Mouse (Mus musculus) hindbrain, embryonic 16.5 days (tissue): ENCODE measurements at regions not wholly inside any gene's neighbourhood (a gene's known extent, or its start where the extent isn't known, plus 50 kb on each side); places are given as distances from the start of the nearest gene placed in this dataset.

Source experiments
- ATAC-seq: fragments of 200-750 bp; cut with Nextera tagmentation; 2 replicates; pipeline ENCODE4 v1.8.0; 2017; ENCODE audit warnings: moderate TSS enrichment, moderate library complexity
- H3K27ac ChIP-seq: fragments of 300-500 bp; sonication (generic); 2 replicates; pipeline ENCODE4 v1.5.1; 2014; ENCODE audit warnings: low read depth, mild to moderate bottlenecking, control low read depth, low read length, moderate library complexity
- H3K27me3 ChIP-seq: fragments of 300-500 bp; sonication (generic); replicated peaks from 2 replicates; pipeline ENCODE4 v1.6.1; 2014; ENCODE audit warnings: low read length; ENCODE audit not compliant: control insufficient read depth, insufficient read depth
- H3K36me3 ChIP-seq: fragments of 300-500 bp; sonication (generic); 2 replicates; pipeline ENCODE4 v1.6.1; 2014; ENCODE audit warnings: mild to moderate bottlenecking, low read length, moderate library complexity, mixed read lengths; ENCODE audit not compliant: control insufficient read depth, insufficient read depth
- H3K4me1 ChIP-seq: fragments of 300-500 bp; sonication (generic); 2 replicates; pipeline ENCODE4 v1.6.1; 2014; ENCODE audit warnings: low read depth, low read length; ENCODE audit not compliant: control insufficient read depth, insufficient read depth
- H3K4me2 ChIP-seq: fragments of 300-500 bp; sonication (generic); 2 replicates; pipeline ENCODE4 v1.6.1; 2014; ENCODE audit warnings: mild to moderate bottlenecking, low read length, control low read depth, moderate library complexity
- H3K4me3 ChIP-seq: fragments of 300-500 bp; sonication (generic); 2 replicates; pipeline ENCODE4 v1.5.1; 2014; ENCODE audit warnings: mild to moderate bottlenecking, low read length, control low read depth, moderate library complexity
- H3K9ac ChIP-seq: fragments of 300-500 bp; sonication (generic); 2 replicates; pipeline ENCODE4 v1.6.1; 2014; ENCODE audit warnings: low read depth, mild to moderate bottlenecking, control low read depth, low read length, moderate library complexity
- H3K9me3 ChIP-seq: fragments of 300-500 bp; sonication (generic); 2 replicates; pipeline ENCODE4 v1.6.1; 2014; ENCODE audit warnings: mild to moderate bottlenecking, low read length, moderate library complexity; ENCODE audit not compliant: control insufficient read depth
- WGBS: fragments of 180-500 bp; shearing (Covaris S2); extraction: QIAGEN DNeasy Blood & Tissue Kit; methylation state at CpG from one replicate; pipeline ENCODE4 v1.1.7; 2014; 5-methylcytosine and 5-hydroxymethylcytosine counted together

- WGBS, result 95% methylated on average over 3 of the region's 3 CpGs
- ATAC-seq, result no peak
- H3K4me2 ChIP-seq, result no peak overlapping the region
- no peak overlapping the region for H3K4me3 ChIP-seq
- H3K36me3 ChIP-seq, result no peaks in the 10 kb centered on the region
- no peaks in the 10 kb centered on the region for H3K4me1 ChIP-seq
- no peaks in the 10 kb centered on the region for H3K27me3 ChIP-seq
- H3K27ac ChIP-seq, result no peak overlapping the region
- no peaks in the 10 kb centered on the region for H3K9me3 ChIP-seq
- no peak overlapping the region for H3K9ac ChIP-seq
These were observed 119.8 kb downstream of the H2al2a start for GRCm38 (mm10) chr2:17876942-17877341.

DNA sequence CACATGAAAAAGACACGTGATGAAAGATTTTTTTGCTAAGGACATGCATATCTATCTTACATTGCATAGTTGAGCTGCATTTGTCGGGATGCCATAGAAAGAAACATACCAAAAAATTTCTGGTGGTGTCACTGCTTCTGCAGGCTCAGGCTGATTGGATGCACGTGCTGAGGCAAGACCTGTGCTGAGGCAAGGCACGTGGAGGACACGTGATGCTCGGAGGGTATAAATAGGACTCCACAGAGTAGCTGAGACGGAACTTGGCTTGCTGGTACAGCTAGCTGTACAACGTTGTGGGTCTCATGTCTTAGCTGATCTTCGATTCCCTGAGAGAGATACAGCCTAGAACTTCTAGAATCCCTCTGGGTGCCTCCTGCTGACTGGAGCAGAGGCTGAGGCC, 120.6 kb downstream of the H2al2a start:
- Histone ChIP-seq H3K9me3 (no peaks in the 10 kb centered on the region), H3K4me3 (no peak overlapping the region), H3K4me2 (no peak overlapping the region), H3K4me1 (no peaks in the 10 kb centered on the region), H3K27me3 (no peaks in the 10 kb centered on the region), H3K27ac (no peak overlapping the region), H3K9ac (no peak overlapping the region), H3K36me3 (no peaks in the 10 kb centered on the region)
- no peak for ATAC-seq
- 92% methylated on average over 9 of the region's 9 CpGs for WGBS

GRCm38 (mm10) chr2:17870562-17870961, 126.2 kb downstream of the H2al2a start:
- Histone ChIP-seq H3K4me2 (no peak overlapping the region), H3K27me3 (no peaks in the 10 kb centered on the region), H3K4me1 (no peaks in the 10 kb centered on the region), H3K27ac (no peak overlapping the region), H3K4me3 (no peak overlapping the region), H3K9ac (no peak overlapping the region), H3K9me3 (no peaks in the 10 kb centered on the region), H3K36me3 (no peaks in the 10 kb centered on the region)
- WGBS, result 50% methylated on average over 2 of the region's 2 CpGs
- no peak for ATAC-seq

DNA sequence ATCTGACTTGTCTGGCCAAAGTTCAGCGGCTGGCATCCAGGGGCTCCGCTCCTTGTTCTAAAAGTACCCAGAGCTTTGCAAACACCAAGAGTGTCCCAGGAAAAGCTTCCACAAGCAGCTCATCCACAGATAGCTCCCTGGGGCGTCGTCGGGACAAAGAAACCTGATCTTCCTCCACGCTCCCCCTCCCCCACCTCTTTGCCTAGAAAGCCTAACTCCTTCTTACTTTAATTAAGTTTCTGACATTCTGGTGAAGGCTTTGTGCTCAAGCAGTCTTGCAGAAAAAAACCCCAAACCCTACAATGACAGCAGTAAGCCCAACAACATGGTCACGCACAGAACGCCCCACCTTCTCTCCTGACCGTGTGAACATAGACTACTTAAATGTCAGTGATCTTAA, 128.6 kb downstream of the H2al2a start:
- no peaks in the 10 kb centered on the region for H3K27me3 ChIP-seq
- no peaks in the 10 kb centered on the region for H3K9me3 ChIP-seq
- H3K36me3 ChIP-seq, result no peaks in the 10 kb centered on the region
- no peak overlapping the region for H3K4me3 ChIP-seq
- WGBS, result 10% methylated on average over 9 of the region's 9 CpGs
- ATAC-seq, result no peak
- no peak overlapping the region for H3K9ac ChIP-seq
- H3K4me1 ChIP-seq, result no peaks in the 10 kb centered on the region
- H3K27ac ChIP-seq, result no peak overlapping the region
- H3K4me2 ChIP-seq, result no peak overlapping the region

GRCm38 (mm10) chr2:17867341-17867740, 129.4 kb downstream of the H2al2a start:
- no peak for ATAC-seq
- Histone ChIP-seq H3K36me3 (no peaks in the 10 kb centered on the region), H3K4me3 (no peak overlapping the region), H3K27ac (no peak overlapping the region), H3K9me3 (no peaks in the 10 kb centered on the region), H3K9ac (no peak overlapping the region), H3K4me1 (no peaks in the 10 kb centered on the region), H3K27me3 (no peaks in the 10 kb centered on the region), H3K4me2 (no peak overlapping the region)
- WGBS, result 68% methylated on average over 3 of the region's 3 CpGs

GRCm38 (mm10) chr2:17861765-17862495, 130.7 kb upstream of the Nebl start:
- Histone ChIP-seq H3K4me2 (peak overlapping the region; percentile 48), H3K9ac (peak overlapping the region; percentile 31; the same call in 1 of the 2 replicates), H3K4me1 (peaks cover 9% of the 10 kb centered on the region), H3K27ac (no peak overlapping the region), H3K9me3 (no peaks in the 10 kb centered on the region), H3K27me3 (no peaks in the 10 kb centered on the region), H3K4me3 (peak overlapping the region; percentile 31), H3K36me3 (no peaks in the 10 kb centered on the region)
- ATAC-seq, result peak; percentile 76
- WGBS, result 7% methylated on average over 10 of the region's 10 CpGs

DNA sequence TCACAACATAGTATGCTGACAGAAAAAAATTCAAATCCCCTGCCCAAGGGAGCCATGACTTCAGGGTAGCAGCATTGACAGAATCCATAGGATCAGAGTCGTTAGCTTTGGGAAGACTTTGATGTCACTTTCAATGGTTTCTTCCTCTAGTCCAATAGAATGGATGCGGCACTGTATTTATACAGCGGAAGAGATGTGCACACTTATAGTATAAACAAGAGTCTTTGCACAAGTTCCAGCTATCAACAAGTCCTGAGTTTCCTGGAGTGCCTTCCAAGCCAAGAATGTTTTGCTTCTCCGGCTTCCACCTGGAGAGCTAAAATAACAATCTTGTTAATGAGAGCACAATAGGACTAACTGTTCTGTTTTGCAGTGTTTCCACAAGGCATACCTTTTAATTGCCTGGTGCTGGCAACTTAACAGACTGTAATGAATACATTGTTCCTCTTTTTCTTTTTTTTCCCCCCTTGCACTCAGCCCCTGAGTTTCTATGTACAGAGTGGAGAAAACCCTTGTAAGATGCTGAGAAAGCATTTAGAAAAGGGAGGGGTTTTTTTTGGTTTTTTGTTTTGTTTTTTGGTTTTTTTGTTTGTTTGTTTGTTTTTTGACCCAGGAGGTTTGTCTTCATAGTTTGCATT, 129.8 kb upstream of the Nebl start:
- Histone ChIP-seq H3K9me3 (no peaks in the 10 kb centered on the region), H3K27me3 (no peaks in the 10 kb centered on the region), H3K9ac (no peak overlapping the region), H3K4me1 (peaks cover 9% of the 10 kb centered on the region), H3K36me3 (no peaks in the 10 kb centered on the region), H3K4me2 (peak overlapping the region; percentile 48), H3K4me3 (no peak overlapping the region), H3K27ac (no peak overlapping the region)
- WGBS, result 51% methylated on average over 4 of the region's 4 CpGs
- 0 out of 2 replicates have a peak, but pooled peaks have one; percentile 35 for ATAC-seq

- no peak overlapping the region for H3K9ac ChIP-seq
- H3K27me3 ChIP-seq, result no peaks in the 10 kb centered on the region
- no peaks in the 10 kb centered on the region for H3K36me3 ChIP-seq
- no peaks in the 10 kb centered on the region for H3K9me3 ChIP-seq
- no peak overlapping the region for H3K4me2 ChIP-seq
- 79% methylated on average over 8 of the region's 8 CpGs for WGBS
- H3K4me3 ChIP-seq, result no peak overlapping the region
- peaks cover 9% of the 10 kb centered on the region for H3K4me1 ChIP-seq
- ATAC-seq, result no peak
- H3K27ac ChIP-seq, result no peak overlapping the region
These were observed 128.0 kb upstream of the Nebl start for GRCm38 (mm10) chr2:17859234-17859633.

DNA sequence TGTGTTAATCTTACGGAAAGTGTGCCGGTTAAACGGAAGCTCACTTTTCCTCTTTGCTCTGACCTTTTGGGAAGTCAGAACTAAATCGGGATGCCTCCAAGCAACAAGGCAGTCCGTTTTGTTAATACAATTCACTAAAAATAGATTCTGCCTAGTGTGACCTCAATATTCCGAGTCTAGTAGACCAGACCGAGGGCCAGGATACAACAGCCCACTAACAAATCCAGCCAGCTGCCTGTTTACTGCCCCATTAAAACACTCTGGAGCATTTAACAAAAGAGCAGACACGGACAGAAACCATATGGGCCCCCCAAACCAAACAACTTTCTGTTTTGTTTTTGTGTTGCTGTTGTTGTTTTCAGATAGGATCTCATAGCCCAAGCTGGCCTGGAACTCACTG, 127.1 kb upstream of the Nebl start:
- ATAC-seq, result no peak
- WGBS, result 69% methylated on average over 8 of the region's 8 CpGs
- no peak overlapping the region for H3K4me2 ChIP-seq
- H3K9ac ChIP-seq, result no peak overlapping the region
- H3K27ac ChIP-seq, result no peak overlapping the region
- no peak overlapping the region for H3K4me3 ChIP-seq
- no peaks in the 10 kb centered on the region for H3K36me3 ChIP-seq
- H3K9me3 ChIP-seq, result no peaks in the 10 kb centered on the region
- no peaks in the 10 kb centered on the region for H3K27me3 ChIP-seq
- H3K4me1 ChIP-seq, result peaks cover 17% of the 10 kb centered on the region
